Mouse (Mus musculus) liver, embryonic 18 days (tissue): ENCODE measurements around the gene Spata31. TPM values are rescaled to one million over a fixed set of nuclear protein-coding genes. Genes with fewer than 3 reads are reported as not detected.

Experiments
- polyA plus RNA-seq: library from polyadenylated mRNA; depleted of rRNA; stranded (reverse); fragments of >200 nt; gene quantifications from 2 replicates; pipeline ENCODE4 v1.2.3, GENCODE M21; 2012; rRNA removed

Gene Spata31
- not detected in 2 replicates for polyA plus RNA-seq

GRCm38 (mm10) chr13:64917191-64917590 is at the start of gene Spata31:
Gene Spata31, plus strand, starts transcription at chr13:64917406.

GRCm38 (mm10) chr13:64903585-64904208 is 13.5 kb upstream of the Spata31 start, which contains the start of gene Cntnap3:
Gene Cntnap3, minus strand, starts transcription at chr13:64903955.

Other genes with a start within 250 kb of the Spata31 start
- under 0.01 TPM in 1 of 2 replicates, not detected in the other for gene Cntnap3, start 13.5 kb upstream of the Spata31 start, polyA plus RNA-seq
- not detected in 2 replicates for gene Spata31d1c, start 115.7 kb downstream of the Spata31 start, polyA plus RNA-seq
- gene Prss47, start 135.4 kb downstream of the Spata31 start, polyA plus RNA-seq: not detected in 2 replicates
- gene Mfsd14b, start 195.6 kb downstream of the Spata31 start, polyA plus RNA-seq: 14.5 and 16.1 TPM in 2 replicates
- not detected in 2 replicates for gene Olfr465-ps1, start 220.7 kb downstream of the Spata31 start, polyA plus RNA-seq
- gene Olfr466, start 232.8 kb downstream of the Spata31 start, polyA plus RNA-seq: not detected in 2 replicates